19 mouse cellular contexts compared by ENCODE assay signal in the genomic region with DNA sequence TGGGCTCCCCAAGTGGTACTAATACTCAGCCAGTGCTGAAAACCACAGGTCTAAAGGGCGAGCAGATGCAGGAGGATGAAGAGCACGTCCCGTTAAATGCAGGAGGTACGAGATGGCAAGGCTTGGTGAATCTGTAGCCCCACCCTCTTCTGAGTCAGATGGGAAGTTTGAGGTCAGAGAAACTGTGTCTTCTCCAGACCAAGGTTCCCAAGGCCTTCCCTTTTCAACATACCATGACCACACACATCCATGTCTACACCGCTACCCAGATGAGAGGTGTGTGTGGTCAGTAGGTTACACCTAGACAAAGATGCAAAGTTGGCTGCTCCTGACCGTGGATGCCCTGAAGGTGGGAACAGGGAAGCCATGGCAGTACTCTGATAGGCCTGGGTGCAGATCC. TPM values are rescaled to one million over a fixed set of nuclear protein-coding genes. Genes with fewer than 3 reads are reported as not detected.
"Had no signal": no experiment of that assay in that cellular context is flagged by ENCODE, and none has a peak within 500 bp of the region (broad histone marks: within the 10 kb centered on the region; RNA-seq: fewer than 3 reads in every experiment).

No protein-coding gene starts in this region.

- H3K4me3 ChIP-seq: layer of hippocampus, adult 2 months; limb, embryonic 13.5 days; lung, embryonic 15.5 days; midbrain, embryonic 10.5 days; myocyte; neural tube, embryonic 15.5 days had no signal

- H3K9ac ChIP-seq: limb, embryonic 13.5 days; liver, embryonic 14.5 days; lung, embryonic 15.5 days; neural tube, embryonic 15.5 days had no signal

- H3K27ac ChIP-seq: layer of hippocampus, adult 2 months; limb, embryonic 13.5 days; liver, embryonic 14.5 days; lung, embryonic 15.5 days; macrophage; midbrain, embryonic 10.5 days; neural tube, embryonic 15.5 days had no signal

- H3K4me2 ChIP-seq: limb, embryonic 13.5 days; lung, embryonic 15.5 days; neural tube, embryonic 15.5 days had no signal

- H3K9me3 ChIP-seq: limb, embryonic 13.5 days; lung, embryonic 15.5 days; midbrain, embryonic 10.5 days; neural tube, embryonic 15.5 days had no signal

- H3K36me3 ChIP-seq: limb, embryonic 13.5 days; lung, embryonic 15.5 days; midbrain, embryonic 10.5 days; neural tube, embryonic 15.5 days had no signal

- H3K27me3 ChIP-seq: limb, embryonic 13.5 days; lung, embryonic 15.5 days; neural tube, embryonic 15.5 days had no signal

- DNase-seq: kidney, adult 9 months; kidney, postnatal 10 days; lung, postnatal 14 days; midbrain, embryonic 14.5 days; right cerebral cortex, postnatal 4 days; thymus, postnatal 36 days had no signal

- H3K4me1 ChIP-seq: limb, embryonic 13.5 days; lung, embryonic 15.5 days; neural tube, embryonic 15.5 days had no signal

RNA-seq across cellular contexts. Expression of a gene that starts 2.2 kb away (rescaled TPM):
- polyA plus RNA-seq: limb, embryonic 13.5 days; lung, embryonic 15.5 days; macrophage; midbrain, embryonic 10.5 days; myocyte; neural tube, embryonic 11.5 days; neural tube, embryonic 15.5 days; spleen, adult 2 months; thymus, postnatal 0 days had no signal

RNA-seq across cellular contexts. Expression of a gene that starts 9.7 kb away (rescaled TPM):
- polyA plus RNA-seq: macrophage had no signal

RNA-seq across cellular contexts. Expression of a gene that starts 37.9 kb away (rescaled TPM):
- total RNA-seq: layer of hippocampus, adult 2 months; layer of hippocampus, postnatal 10 days; left cerebral cortex, postnatal 36 days had no signal
- polyA plus RNA-seq: limb, embryonic 13.5 days; macrophage; midbrain, embryonic 10.5 days; myocyte; neural tube, embryonic 11.5 days had no signal
